Mouse (Mus musculus): ENCODE results near the gene Surf2.

Gene Surf2

GRCm38 (mm10) chr2:26914148-26914941, 1.8 kb upstream of the Surf2 start:
- DNase-seq (ENCODE audit: low spot score) = no peak

GRCm38 (mm10) chr2:26916738-26917137, 571 bp downstream of the Surf2 start:
- DNase-seq (ENCODE audit: low spot score) = no peak

GRCm38 (mm10) chr2:26919684-26920083, 3.5 kb downstream of the Surf2 start:
- DNase-seq (ENCODE audit: low spot score) = no peak

GRCm38 (mm10) chr2:26920190-26920855, 4.2 kb downstream of the Surf2 start:
- DNase-seq (ENCODE audit: low spot score) = no peak

GRCm38 (mm10) chr2:26921784-26922183, 5.6 kb downstream of the Surf2 start:
- no peak for DNase-seq (ENCODE audit: low spot score)

GRCm38 (mm10) chr2:26927745-26928476, 11.7 kb downstream of the Surf2 start:
- DNase-seq (ENCODE audit: low spot score) = no peak

- peak; percentile 82 for DNase-seq (ENCODE audit: low spot score)
Measured at GRCm38 (mm10) chr2:26930390-26930789, 14.2 kb downstream of the Surf2 start.

GRCm38 (mm10) chr2:26932473-26933303, 16.5 kb downstream of the Surf2 start:
- peak; percentile 34 for DNase-seq (ENCODE audit: low spot score)

GRCm38 (mm10) chr2:26933304-26934055, 17.3 kb downstream of the Surf2 start, which contains the start of the genes Surf4 and Stkld1:
Gene Surf4 (minus strand): TSS chr2:26933928.
Gene Stkld1 (plus strand): TSS chr2:26934047.
- DNase-seq (ENCODE audit: low spot score) = peak; percentile 96

- DNase-seq (ENCODE audit: low spot score) = no peak
Measured at GRCm38 (mm10) chr2:26935286-26935685, 19.1 kb downstream of the Surf2 start.

- no peak for DNase-seq (ENCODE audit: low spot score)
Measured at GRCm38 (mm10) chr2:26936425-26936824, 20.3 kb downstream of the Surf2 start.

- DNase-seq (ENCODE audit: low spot score) = no peak
Measured at GRCm38 (mm10) chr2:26941539-26941938, 25.4 kb downstream of the Surf2 start.

- no peak for DNase-seq (ENCODE audit: low spot score)
Measured at GRCm38 (mm10) chr2:26943253-26943652, 27.1 kb downstream of the Surf2 start.

- no peak for DNase-seq (ENCODE audit: low spot score)
Measured at GRCm38 (mm10) chr2:26950411-26950810, 34.2 kb downstream of the Surf2 start.

GRCm38 (mm10) chr2:26951346-26951905, 35.3 kb downstream of the Surf2 start:
- DNase-seq (ENCODE audit: low spot score) = no peak

GRCm38 (mm10) chr2:26952193-26952592, 36.0 kb downstream of the Surf2 start:
- no peak for DNase-seq (ENCODE audit: low spot score)

GRCm38 (mm10) chr2:26952866-26953265, 36.7 kb downstream of the Surf2 start:
- no peak for DNase-seq (ENCODE audit: low spot score)

GRCm38 (mm10) chr2:26954735-26955395, 38.7 kb downstream of the Surf2 start:
- DNase-seq (ENCODE audit: low spot score) = no peak

- DNase-seq (ENCODE audit: low spot score) = no peak
Measured at GRCm38 (mm10) chr2:26956811-26957487, 40.8 kb downstream of the Surf2 start.

- DNase-seq (ENCODE audit: low spot score) = no peak
Measured at GRCm38 (mm10) chr2:26957488-26957859, 41.3 kb downstream of the Surf2 start.
